ENCODE assay signal across 7 mouse cellular contexts in the genomic region with DNA sequence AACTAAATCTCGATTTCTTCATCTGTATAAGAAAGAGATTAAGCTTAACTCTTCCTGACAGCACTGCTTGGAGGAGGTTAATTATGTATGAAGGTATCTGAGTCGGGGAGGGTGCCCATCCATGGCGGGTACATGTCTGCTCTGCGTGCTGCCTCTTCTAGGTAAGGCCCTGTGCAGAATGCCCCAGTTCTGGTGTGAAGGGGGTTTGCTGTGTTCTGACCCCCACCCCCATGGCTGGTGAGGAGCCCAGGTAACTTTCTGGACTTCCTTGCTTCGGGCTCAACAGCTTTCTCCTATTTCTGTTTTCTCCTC. TPM values are rescaled to one million over a fixed set of nuclear protein-coding genes. Genes with fewer than 3 reads are reported as not detected.
DNase-seq lines count a peak whose midpoint lies in the region; ATAC-seq and TF ChIP-seq lines count a peak whose summit lies in the region.

No protein-coding gene starts in this region.

- no peak for TF ChIP-seq CTCF in layer of hippocampus, adult 2 months (conservative IDR thresholded peaks at IDR 0.05)

- H3K4me1 ChIP-seq in forebrain, embryonic 11.5 days (replicated peaks; ENCODE audit: control insufficient read depth, insufficient read depth, low read length) = peaks cover 3% of the 10 kb centered on the region; the same call in 1 of the 2 replicates
- no peaks in the 10 kb centered on the region for H3K4me1 ChIP-seq in limb, embryonic 11.5 days (ENCODE audit: control insufficient read depth, insufficient read depth, low read length)
- no peaks in the 10 kb centered on the region for H3K4me1 ChIP-seq in stomach, embryonic 14.5 days (ENCODE audit: control insufficient read depth, insufficient read depth, low read length)

- no peak overlapping the region; the same call in 1 of the 2 replicates for H3K9ac ChIP-seq in forebrain, embryonic 11.5 days (ENCODE audit: low read length)
- no peak overlapping the region; the same call in 1 of the 2 replicates for H3K9ac ChIP-seq in limb, embryonic 11.5 days (ENCODE audit: low read length)
- no peak overlapping the region for H3K9ac ChIP-seq in stomach, embryonic 14.5 days (replicated peaks; ENCODE audit: low read depth, low read length)

- 57% methylated on average over 5 of the region's 5 CpGs for WGBS in forebrain, embryonic 11.5 days
- whole genome bisulfite sequencing in limb, embryonic 11.5 days = 76% methylated on average over 5 of the region's 5 CpGs
- WGBS in stomach, embryonic 14.5 days = 49% methylated on average over 5 of the region's 5 CpGs

- peak; percentile 57 for ATAC-seq in forebrain, embryonic 11.5 days (replicated peaks; ENCODE audit: low FRiP score)
- ATAC-seq in limb, embryonic 11.5 days (ENCODE audit: insufficient number of reproducible peaks, low FRiP score, low TSS enrichment, low read depth) = peak; percentile 32; the same call in 1 of the 2 replicates
- no peak for ATAC-seq in stomach, embryonic 14.5 days (ENCODE audit: insufficient number of reproducible peaks, insufficient read depth, low FRiP score, low read depth)

- no peak overlapping the region for H3K4me3 ChIP-seq in layer of hippocampus, adult 2 months
- H3K4me3 ChIP-seq in forebrain, embryonic 11.5 days (ENCODE audit: low read depth, low read length) = no peak overlapping the region
- H3K4me3 ChIP-seq in limb, embryonic 11.5 days (ENCODE audit: low read depth, low read length) = no peak overlapping the region
- H3K4me3 ChIP-seq in stomach, embryonic 14.5 days (ENCODE audit: low read depth, low read length) = no peak overlapping the region

- no peaks in the 10 kb centered on the region for H3K9me3 ChIP-seq in forebrain, embryonic 11.5 days (ENCODE audit: control insufficient read depth, low read length)
- H3K9me3 ChIP-seq in limb, embryonic 11.5 days (ENCODE audit: control insufficient read depth, low read length) = no peaks in the 10 kb centered on the region
- no peaks in the 10 kb centered on the region for H3K9me3 ChIP-seq in stomach, embryonic 14.5 days (ENCODE audit: control insufficient read depth, low read depth, low read length)

- no peaks in the 10 kb centered on the region for H3K27me3 ChIP-seq in forebrain, embryonic 11.5 days (ENCODE audit: control insufficient read depth, insufficient read depth, low read length)
- no peaks in the 10 kb centered on the region for H3K27me3 ChIP-seq in limb, embryonic 11.5 days (ENCODE audit: control insufficient read depth, insufficient read depth, low read length)
- H3K27me3 ChIP-seq in stomach, embryonic 14.5 days (ENCODE audit: control insufficient read depth, insufficient read depth, low read length) = no peaks in the 10 kb centered on the region

- no peak for DNase-seq in layer of hippocampus, adult 2 months (ENCODE audit: low spot score in 2 of 2)
- no peak for DNase-seq in layer of hippocampus, adult 9-10 months (ENCODE audit: low spot score)
- DNase-seq in forebrain, embryonic 11.5 days (ENCODE audit: low spot score) = no peak
- no peak for DNase-seq in limb, embryonic 11.5 days (ENCODE audit: low spot score)
- no peak for DNase-seq in frontal cortex, postnatal 36 days (ENCODE audit: low spot score in 2 of 2)
- DNase-seq in adrenal gland, adult 2 months = no peak

- no peak overlapping the region for H3K4me2 ChIP-seq in forebrain, embryonic 11.5 days (ENCODE audit: low read depth, low read length, severe bottlenecking)
- H3K4me2 ChIP-seq in limb, embryonic 11.5 days (ENCODE audit: low read depth, severe bottlenecking) = no peak overlapping the region
- peak overlapping the region; percentile 34 for H3K4me2 ChIP-seq in stomach, embryonic 14.5 days (replicated peaks; ENCODE audit: low read depth, low read length)

- H3K27ac ChIP-seq in layer of hippocampus, adult 2 months = peak overlapping the region; percentile 61; the same call in 1 of the 2 replicates
- H3K27ac ChIP-seq in forebrain, embryonic 11.5 days (ENCODE audit: low read depth, low read length) = no peak overlapping the region
- H3K27ac ChIP-seq in limb, embryonic 11.5 days (replicated peaks; ENCODE audit: low read depth, low read length) = no peak overlapping the region
- no peak overlapping the region for H3K27ac ChIP-seq in stomach, embryonic 14.5 days (ENCODE audit: low read length)

- H3K36me3 ChIP-seq in forebrain, embryonic 11.5 days (ENCODE audit: control insufficient read depth, insufficient read depth, low read length) = no peaks in the 10 kb centered on the region
- H3K36me3 ChIP-seq in limb, embryonic 11.5 days (ENCODE audit: control insufficient read depth, insufficient read depth, low read length) = peaks cover 3% of the 10 kb centered on the region; the same call in 1 of the 2 replicates
- H3K36me3 ChIP-seq in stomach, embryonic 14.5 days (ENCODE audit: control insufficient read depth, insufficient read depth, low read length) = no peaks in the 10 kb centered on the region

RNA-seq across cellular contexts. Expression of gene Commd9, which starts 20.3 kb away (rescaled TPM):
- 10 to 100 TPM; 32.8 to 39.3 TPM for total RNA-seq in layer of hippocampus, adult 2 months (2021)
- 61.9 and 68.5 TPM in 2 replicates for polyA plus RNA-seq in forebrain, embryonic 11.5 days (2014; fragmentation: Nextera tagmentation; extraction: Ambion mirVana)
- polyA plus RNA-seq in limb, embryonic 11.5 days (2014; fragmentation: Nextera tagmentation; extraction: Ambion mirVana) = 61.1 and 65.2 TPM in 2 replicates
- polyA plus RNA-seq in stomach, embryonic 14.5 days (2014; fragmentation: Nextera tagmentation; extraction: Ambion mirVana) = 62.7 and 64.6 TPM in 2 replicates
- 10 to 100 TPM; 40.8 to 54.0 TPM for total RNA-seq in adrenal gland, adult 2 months (2021)
- 37.6 and 46.8 TPM in 2 replicates for polyA plus RNA-seq in adrenal gland, adult 2 months (2012; rRNA removed)

RNA-seq across cellular contexts. Expression of gene Prr5l, which starts 23.5 kb away (rescaled TPM):
- total RNA-seq in layer of hippocampus, adult 2 months (2021) = 1 to 10 TPM; 7.2 to 9.5 TPM
- 21.5 and 21.9 TPM in 2 replicates for polyA plus RNA-seq in forebrain, embryonic 11.5 days (2014; fragmentation: Nextera tagmentation; extraction: Ambion mirVana)
- polyA plus RNA-seq in limb, embryonic 11.5 days (2014; fragmentation: Nextera tagmentation; extraction: Ambion mirVana) = 18.6 and 21.9 TPM in 2 replicates
- 8.2 and 10.5 TPM in 2 replicates for polyA plus RNA-seq in stomach, embryonic 14.5 days (2014; fragmentation: Nextera tagmentation; extraction: Ambion mirVana)
- 1 to 10 TPM; 4.0 to 5.0 TPM for total RNA-seq in adrenal gland, adult 2 months (2021)
- polyA plus RNA-seq in adrenal gland, adult 2 months (2012; rRNA removed) = 6.4 and 7.0 TPM in 2 replicates
